In the genomic region with DNA sequence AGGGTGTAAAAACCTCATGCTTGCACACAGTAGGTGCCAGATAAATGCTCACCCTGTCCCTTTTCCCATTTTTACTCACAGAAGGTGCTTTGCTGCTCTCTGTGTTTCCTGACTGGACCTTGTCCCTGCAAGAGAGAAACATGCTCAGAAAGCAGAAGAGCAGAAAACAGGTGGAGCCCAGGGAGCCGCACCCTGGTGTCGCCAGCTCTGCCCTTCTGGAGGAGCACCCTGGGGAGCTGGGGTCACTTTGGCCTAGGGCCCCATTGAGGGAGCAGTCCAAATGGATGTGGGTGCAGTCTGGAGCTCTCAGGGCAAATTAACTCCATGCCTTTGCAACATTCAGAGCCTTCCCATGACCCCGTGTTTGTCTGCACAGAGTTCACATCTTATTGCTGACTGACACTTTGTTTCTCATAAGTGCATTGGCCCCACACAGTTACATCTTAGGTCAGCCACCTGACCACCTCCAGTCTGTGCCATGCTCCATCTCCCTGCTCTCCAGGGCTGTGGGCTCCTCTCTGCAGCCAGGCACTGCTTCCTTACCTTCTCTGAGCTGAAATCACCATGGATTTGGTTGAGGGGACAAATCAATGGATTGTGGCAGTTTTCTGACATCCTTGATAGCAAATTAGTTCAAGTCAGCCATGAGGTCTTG, we compare ENCODE assay signal across 15 mouse cellular contexts. TPM values are rescaled to one million over a fixed set of nuclear protein-coding genes. Genes with fewer than 3 reads are reported as not detected.
"Had no signal": no experiment of that assay in that cellular context is flagged by ENCODE, and none has a peak within 500 bp of the region (broad histone marks: within the 10 kb centered on the region; RNA-seq: fewer than 3 reads in every experiment).

No protein-coding gene starts in this region.

RNA-seq across cellular contexts. Expression of a gene that starts 4.8 kb away (rescaled TPM):
- total RNA-seq: layer of hippocampus, adult 8-10 months; layer of hippocampus, postnatal 36 days; left cerebral cortex, adult 2 months; left cerebral cortex, postnatal 10 days; left cerebral cortex, postnatal 36 days; monocyte, adult 5-6 weeks had no signal
- polyA plus RNA-seq: intestine, embryonic 14.5 days; kidney, embryonic 16.5 days; limb, embryonic 12.5 days; liver, embryonic 12.5 days; liver, embryonic 15.5 days; midbrain, embryonic 10.5 days; midbrain, embryonic 13.5 days; midbrain, embryonic 16.5 days; neural tube, embryonic 13.5 days had no signal
